Mouse (Mus musculus): ENCODE data around the gene Ttc16.

The Ttc16 gene

DNA sequence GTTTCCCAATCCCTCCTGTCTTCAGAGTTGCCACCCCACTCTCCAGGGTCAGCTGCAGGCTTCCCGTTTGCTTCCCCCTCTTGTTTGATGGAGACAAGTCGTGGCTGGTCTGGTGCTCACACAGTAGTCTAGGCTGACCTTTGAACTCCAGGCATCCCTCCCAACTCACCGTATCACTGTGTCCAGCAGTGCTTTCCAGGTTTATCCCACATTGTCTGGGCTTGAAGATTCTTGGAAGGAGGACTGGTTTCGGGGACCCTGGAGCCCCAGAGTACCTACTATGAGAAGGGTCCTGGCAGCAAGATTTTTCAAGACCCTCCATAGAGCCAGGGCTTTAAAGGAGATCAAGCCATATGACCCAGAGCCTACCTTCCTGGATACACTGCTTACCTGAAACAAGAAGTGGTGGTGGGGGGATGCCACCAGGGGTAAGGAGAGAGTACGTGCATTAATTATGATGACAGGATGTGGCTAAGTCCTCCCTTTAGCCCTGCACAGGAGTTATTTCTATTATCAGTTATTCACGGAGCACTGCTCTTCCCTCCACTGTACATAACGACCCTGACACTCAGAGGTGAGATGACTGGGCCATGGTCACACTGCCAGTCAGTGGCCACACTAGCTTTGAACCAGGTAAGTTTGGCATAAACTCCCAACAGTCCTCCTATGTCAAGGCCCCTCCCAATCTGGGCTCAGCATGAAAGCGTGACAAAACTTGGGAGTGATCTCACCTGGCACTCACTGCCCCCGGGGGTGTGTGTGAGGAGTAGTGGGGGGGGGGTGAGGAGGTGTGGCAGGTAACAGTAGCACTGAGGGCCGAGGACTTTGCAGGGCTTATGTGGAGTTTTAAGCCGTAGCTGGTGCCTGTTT, 61.1 kb downstream of the Ttc16 start:
- no peak for DNase-seq

DNA sequence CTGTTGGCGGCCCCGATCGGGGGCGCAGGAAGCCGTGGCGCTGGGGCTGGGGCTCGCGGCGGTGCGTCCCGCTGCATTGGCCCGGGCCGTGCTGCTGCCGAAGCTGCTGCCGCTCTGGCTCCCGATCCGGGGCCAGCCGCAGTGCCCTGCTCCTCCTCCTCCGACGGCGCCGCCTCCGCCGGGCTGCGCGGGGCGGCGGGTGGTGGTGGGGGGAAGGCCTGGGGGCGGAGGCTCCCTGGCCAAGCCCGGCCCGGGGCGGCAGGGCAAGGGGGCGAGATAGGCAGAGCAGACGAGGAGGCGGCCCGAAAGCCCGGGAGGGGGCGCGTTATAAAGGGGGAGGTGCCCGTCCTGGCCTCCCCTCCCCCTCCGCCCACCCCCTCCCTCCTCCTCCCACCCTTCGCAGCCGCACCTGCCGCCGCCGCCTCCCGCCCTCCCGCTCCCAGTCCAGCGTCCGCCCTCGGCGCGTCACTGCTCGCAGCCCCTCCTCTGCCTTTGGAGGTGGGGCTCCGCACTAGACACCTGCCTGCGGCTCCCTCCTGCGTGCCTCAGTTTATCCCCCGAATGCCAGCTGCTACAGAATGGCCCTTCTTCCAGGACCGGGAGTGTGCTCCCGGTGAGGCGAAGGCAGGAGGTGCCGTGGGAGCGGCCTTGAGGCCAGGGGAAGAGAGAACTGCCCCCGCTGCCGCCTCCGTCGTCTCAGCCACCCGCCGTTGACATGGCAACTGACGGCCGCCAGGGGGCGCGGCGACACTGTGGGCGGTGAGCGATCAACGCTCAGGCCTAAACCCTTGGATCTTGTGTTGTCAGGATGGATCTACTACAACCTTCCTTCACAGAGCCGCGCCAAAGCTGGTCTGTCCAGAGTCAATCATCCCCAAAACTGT, 62.3 kb downstream of the Ttc16 start, which contains the start of gene Cdk9:
Gene Cdk9, minus strand, starts transcription at position 143 of the 884 bp plus-strand sequence.
- DNase-seq: peak; percentile 96 to 98

DNA sequence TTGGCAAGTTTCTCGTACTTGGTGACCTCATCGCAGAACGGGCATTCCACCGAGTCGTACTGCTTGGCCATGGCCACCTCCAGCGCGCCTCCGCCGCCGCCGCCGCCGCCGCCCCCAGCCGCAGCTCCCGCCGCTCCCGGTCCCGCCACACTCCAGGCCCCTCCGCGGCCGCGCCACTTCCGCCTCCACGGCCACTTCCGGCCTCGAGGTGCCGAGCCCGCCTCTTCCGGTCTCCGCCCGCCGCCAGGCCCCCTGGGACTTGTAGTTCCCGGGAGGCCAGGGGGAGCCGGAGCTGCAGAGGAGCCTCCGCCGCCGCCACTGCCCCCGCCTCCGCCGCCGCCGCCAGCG, 62.9 kb downstream of the Ttc16 start:
- peak in 1 of 2 experiments; percentile 97 for DNase-seq

DNA sequence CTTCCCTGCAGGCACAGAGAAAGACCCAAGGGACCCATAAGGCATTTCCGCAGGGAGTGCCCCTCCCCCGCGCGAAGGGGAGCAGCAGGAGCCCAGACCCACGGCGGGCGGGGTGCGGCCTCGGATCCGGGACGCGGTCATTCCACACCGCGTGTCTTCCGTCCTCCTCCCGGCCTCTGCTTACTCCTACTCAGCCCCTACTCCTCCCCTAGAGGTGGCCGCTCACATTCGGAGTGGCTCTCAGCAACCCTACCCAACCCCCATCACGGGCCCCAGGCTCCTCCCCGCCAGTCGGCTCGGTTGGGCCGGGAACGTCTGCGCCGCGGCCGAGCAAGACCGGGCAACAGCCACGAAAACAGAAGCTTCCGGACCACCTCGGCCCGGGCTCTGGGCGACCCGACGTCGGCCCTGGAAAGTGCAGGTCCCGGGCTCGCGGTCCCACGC, 63.3 kb downstream of the Ttc16 start:
- DNase-seq: peak in 1 of 2 experiments; percentile 68

- no peak for DNase-seq
Observed at GRCm38 (mm10) chr2:32711301-32712056, 64.0 kb downstream of the Ttc16 start.

DNA sequence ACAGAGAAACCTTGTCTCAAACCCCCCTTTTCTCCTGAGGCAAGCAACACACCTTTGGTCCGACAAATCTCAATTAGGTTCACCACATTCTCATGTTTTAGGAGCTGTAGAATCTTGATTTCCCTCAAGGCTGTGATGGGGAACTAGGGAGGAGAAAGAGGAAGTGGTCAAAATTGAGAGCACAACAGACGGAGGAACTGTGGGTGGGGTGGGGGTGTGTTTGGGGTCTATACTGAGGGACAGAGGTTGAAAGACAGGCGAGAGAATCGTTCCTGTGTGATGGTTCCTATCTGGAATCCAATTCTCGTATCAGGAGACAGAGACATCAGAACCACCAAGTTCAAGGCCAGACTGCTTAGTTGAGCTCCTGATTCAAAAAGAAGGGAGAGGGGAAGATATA, 65.0 kb downstream of the Ttc16 start:
- DNase-seq: no peak

DNA sequence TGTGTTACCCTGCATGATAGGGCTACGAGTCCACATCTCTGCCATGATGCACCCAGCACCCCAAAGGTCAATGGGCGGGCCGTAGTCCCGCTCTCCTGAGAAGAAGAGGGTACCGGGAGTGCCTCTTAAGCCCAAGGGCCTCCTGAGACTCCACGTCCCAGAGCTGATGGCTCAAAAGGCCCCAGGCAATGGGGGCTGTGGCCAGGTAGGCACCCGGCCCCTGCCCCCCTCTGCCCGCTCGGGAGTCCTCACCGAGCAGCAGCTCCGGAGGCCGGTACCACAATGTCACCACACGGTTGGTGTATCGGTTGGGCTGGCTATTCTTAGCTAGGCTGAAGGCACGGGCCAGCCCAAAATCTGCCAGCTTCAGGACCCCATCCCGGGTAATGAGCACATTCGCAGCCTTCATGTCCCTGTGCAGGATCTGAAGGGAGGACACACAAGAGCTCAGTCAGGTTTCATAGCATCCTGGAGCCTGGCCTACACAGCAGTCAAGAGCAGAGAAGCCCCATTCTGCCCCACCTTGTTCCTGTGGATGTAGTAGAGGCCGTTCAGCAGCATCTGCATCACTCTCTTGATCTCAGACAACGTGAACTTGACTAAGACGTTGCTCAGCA, 65.8 kb downstream of the Ttc16 start:
- peak in 1 of 2 experiments; percentile 36 for DNase-seq

- peak; percentile 44 to 70 for DNase-seq
Observed at GRCm38 (mm10) chr2:32708643-32709042, 66.8 kb downstream of the Ttc16 start.
